Mouse (Mus musculus) embryo, embryonic 11.5 days (tissue): ENCODE results near the gene Fkbp6.

Experiments
- DNase-seq: peaks from one replicate; pipeline ENCODE4 v3.0.0-alpha.2; 2012; ENCODE audit warnings: low read depth, low spot score

The Fkbp6 gene

GRCm38 (mm10) chr5:135352995-135353394 lies 3.2 kb upstream of the Fkbp6 start, which contains the start of gene Trim50:
Gene Trim50 (plus strand): TSS chr5:135353295.
- no peak for DNase-seq

GRCm38 (mm10) chr5:135351606-135352005 lies 1.8 kb upstream of the Fkbp6 start:
- DNase-seq, result no peak

- no peak for DNase-seq
These were observed 2.3 kb downstream of the Fkbp6 start for GRCm38 (mm10) chr5:135347511-135348011.

GRCm38 (mm10) chr5:135346430-135346829 lies 3.4 kb downstream of the Fkbp6 start:
- DNase-seq, result no peak

GRCm38 (mm10) chr5:135345989-135346388 lies 3.9 kb downstream of the Fkbp6 start:
- no peak for DNase-seq

- no peak for DNase-seq
These were observed 12.3 kb downstream of the Fkbp6 start for GRCm38 (mm10) chr5:135337575-135337974.

- DNase-seq, result no peak
These were observed 18.7 kb downstream of the Fkbp6 start for GRCm38 (mm10) chr5:135331161-135331560.

GRCm38 (mm10) chr5:135330201-135330600 lies 19.6 kb downstream of the Fkbp6 start:
- no peak for DNase-seq

- DNase-seq, result no peak
These were observed 20.4 kb downstream of the Fkbp6 start for GRCm38 (mm10) chr5:135329471-135329870.

GRCm38 (mm10) chr5:135326121-135326659 lies 23.7 kb downstream of the Fkbp6 start:
- no peak for DNase-seq

GRCm38 (mm10) chr5:135322197-135322596 lies 27.6 kb downstream of the Fkbp6 start:
- no peak for DNase-seq

GRCm38 (mm10) chr5:135319856-135320255 lies 30.0 kb downstream of the Fkbp6 start:
- no peak for DNase-seq

- no peak for DNase-seq
These were observed 33.7 kb downstream of the Fkbp6 start for GRCm38 (mm10) chr5:135316177-135316576.

- DNase-seq, result no peak
These were observed 43.4 kb downstream of the Fkbp6 start for GRCm38 (mm10) chr5:135306321-135306965.

GRCm38 (mm10) chr5:135302454-135302853 lies 47.4 kb downstream of the Fkbp6 start:
- no peak for DNase-seq

GRCm38 (mm10) chr5:135301916-135302315 lies 47.9 kb downstream of the Fkbp6 start:
- DNase-seq, result no peak

- no peak for DNase-seq
These were observed 57.8 kb downstream of the Fkbp6 start for GRCm38 (mm10) chr5:135292001-135292400.

- no peak for DNase-seq
These were observed 58.7 kb downstream of the Fkbp6 start for GRCm38 (mm10) chr5:135291193-135291592.

GRCm38 (mm10) chr5:135290703-135291102 lies 59.1 kb downstream of the Fkbp6 start:
- DNase-seq, result no peak

- DNase-seq, result no peak
These were observed 62.9 kb downstream of the Fkbp6 start for GRCm38 (mm10) chr5:135286926-135287325.

- DNase-seq, result peak; percentile 64
These were observed 63.7 kb downstream of the Fkbp6 start for GRCm38 (mm10) chr5:135286185-135286584.

GRCm38 (mm10) chr5:135285211-135285610 lies 64.6 kb downstream of the Fkbp6 start:
- no peak for DNase-seq

GRCm38 (mm10) chr5:135280226-135280625 lies 69.6 kb downstream of the Fkbp6 start:
- no peak for DNase-seq
